Mouse (Mus musculus) ovary, postnatal 10 days (tissue): ENCODE measurements around the gene Rnf217.

Source experiments
- DNase-seq: peaks from one replicate; pipeline ENCODE4 v3.0.0; 2022; ENCODE audit warnings: low spot score

Gene Rnf217

DNA sequence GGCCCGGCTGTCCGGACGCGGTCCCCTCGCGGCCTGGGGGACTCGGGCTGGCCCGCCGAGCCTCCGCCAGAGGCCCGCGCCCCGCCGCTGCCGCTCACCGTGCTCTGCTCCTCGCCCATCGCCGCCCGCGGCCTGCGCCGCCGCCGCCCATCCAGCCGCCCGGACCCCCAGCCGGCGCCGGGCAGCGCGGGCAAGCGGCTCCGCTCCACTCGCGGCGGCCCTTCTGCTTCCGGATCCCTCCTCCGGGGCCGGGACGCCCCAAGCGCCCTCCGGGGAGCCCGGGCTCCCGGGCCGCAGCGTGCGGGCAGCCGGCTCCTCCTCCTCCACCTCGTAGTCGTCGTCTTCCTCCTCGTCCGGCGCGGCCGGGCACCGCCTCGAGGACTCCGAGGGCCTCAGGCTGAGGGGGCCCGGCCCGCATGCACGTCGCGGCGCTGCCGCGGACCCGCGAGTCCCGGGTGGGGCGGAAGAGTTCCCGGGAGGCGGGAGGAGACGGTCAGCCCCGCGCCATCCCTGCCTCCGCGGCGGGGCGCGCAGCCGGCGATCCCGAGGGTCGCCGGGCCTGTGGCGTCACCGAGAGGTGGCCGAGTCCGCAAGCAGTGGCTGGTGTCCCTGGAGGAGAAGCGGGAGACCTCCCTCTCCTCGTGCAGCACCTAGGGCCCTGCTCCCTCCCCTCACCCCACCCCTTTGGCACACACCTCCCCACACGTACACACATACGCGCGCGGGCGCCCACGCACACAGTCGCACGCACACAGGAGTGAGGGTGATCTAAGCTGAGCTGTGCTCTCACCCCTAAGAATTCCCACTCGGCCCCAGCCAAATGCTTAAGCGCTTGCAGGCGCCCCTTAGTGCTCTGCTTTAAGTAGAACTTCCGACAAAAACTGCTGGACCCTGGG, at the start of gene Rnf217:
Rnf217 (minus strand) TSS at position 119 of the 896 bp plus-strand sequence.
- peak; percentile 53 for DNase-seq

DNA sequence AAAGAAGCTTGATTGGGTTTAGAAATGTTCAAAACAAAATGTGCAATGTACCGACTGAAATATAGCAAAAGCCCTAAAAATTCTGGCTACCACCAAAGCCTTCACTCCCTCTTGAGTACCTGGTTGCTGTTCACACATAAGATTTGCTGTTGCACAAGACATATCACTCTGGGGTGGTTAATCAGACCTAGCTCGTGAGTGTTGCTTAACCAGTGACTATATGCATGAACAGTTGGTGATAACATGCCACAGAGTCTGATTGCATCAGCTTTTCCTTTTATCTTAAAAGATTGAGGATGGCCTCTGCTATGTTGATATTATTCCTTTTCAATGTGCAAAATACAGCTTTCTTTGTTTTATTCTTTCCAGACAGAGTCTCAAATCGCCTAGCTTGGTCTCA, 38.3 kb upstream of the Rnf217 start:
- DNase-seq, result no peak

DNA sequence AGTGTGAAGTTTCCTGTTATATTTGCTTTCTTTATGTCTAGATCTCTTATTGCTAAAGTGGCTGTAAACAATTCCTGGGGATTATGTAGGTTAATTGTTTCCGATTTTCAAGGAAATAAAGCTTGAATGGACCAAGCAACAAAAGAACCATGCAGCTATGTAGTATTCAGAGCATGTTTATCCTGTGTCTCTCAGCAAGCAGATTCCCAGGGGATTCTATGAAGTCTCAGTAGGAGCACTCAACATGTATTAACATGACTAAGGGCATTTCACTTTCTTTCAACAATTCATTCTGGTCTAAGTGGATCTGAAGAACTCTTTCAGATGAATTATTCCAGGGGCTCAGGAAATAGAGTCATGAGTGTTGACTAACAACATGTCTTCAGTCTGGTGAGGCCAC, 37.1 kb upstream of the Rnf217 start:
- DNase-seq, result no peak

DNA sequence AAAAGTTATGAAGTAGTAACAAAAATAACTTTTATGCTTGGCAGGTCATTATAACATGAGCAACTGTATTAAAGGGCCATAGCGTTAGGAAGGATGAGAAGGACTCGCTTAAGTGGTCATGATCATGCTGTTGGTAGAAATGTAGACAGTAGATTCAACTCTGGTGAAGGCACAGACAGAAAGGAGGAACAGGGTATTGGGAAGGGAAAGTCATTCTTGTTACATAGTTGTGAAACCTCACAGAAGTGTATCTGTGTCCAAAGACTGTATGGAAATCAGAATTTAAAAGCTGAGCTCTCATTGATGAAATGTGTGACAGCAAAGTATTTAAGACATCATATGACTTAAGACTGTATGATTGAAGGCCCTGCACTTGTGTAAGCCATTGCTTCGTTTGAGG, 26.1 kb upstream of the Rnf217 start:
- DNase-seq, result no peak

DNA sequence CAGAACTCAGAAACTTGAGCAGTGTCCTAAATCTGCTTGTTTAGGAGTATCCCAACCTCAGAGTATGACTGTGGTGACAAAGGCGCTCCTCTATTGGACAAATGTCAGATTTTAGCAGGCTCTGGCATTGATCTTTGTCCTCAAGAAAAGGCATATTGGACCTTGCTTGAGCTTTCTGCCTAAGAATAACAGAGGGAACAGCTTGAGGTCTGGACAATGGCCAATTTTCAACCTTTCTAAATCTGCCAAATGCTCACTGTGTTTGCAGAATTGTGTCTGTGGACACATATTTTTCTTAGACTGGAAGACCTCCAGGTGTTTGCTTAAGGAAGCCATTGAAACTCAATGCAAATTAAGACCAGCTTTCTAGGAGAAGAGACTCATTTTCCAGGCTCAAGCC, 23.0 kb upstream of the Rnf217 start:
- DNase-seq, result no peak

DNA sequence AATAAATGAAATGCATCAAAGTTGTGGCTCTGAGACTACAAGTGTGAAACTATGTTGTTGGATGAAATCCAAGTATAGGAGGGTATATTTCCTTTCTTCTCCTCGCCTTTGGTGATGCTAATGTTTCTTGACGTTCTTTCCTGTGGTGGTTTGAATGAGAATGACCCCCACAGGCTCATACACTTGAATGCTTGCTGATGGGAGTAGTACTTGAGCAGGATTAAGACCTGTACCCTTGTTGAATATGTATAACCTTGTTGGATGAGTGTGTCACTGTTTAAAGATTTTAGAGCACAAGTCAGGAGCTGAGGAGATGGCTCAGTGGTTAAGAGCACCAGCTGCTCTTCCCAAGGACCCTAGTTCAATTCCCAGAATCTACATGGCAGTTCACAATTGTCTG, 6.4 kb upstream of the Rnf217 start:
- no peak for DNase-seq

DNA sequence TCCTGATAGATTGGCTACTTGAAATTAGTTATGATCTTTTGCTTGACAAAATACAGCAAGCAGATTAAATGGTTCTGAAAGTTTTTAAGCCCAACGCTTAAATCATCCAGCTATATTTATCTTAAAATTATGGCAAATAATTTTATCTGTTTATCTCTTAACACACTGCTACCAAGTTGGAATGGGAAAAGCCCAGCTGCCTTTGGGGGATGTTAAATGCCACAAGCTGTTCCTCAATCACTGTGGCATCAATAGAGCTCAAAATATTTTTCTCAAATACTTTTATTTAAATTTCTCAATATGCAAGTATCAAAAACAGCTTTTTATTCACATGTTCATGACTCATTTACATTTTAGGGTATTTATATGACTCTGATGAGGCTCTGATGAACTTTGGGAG, 5.1 kb upstream of the Rnf217 start:
- DNase-seq, result no peak

DNA sequence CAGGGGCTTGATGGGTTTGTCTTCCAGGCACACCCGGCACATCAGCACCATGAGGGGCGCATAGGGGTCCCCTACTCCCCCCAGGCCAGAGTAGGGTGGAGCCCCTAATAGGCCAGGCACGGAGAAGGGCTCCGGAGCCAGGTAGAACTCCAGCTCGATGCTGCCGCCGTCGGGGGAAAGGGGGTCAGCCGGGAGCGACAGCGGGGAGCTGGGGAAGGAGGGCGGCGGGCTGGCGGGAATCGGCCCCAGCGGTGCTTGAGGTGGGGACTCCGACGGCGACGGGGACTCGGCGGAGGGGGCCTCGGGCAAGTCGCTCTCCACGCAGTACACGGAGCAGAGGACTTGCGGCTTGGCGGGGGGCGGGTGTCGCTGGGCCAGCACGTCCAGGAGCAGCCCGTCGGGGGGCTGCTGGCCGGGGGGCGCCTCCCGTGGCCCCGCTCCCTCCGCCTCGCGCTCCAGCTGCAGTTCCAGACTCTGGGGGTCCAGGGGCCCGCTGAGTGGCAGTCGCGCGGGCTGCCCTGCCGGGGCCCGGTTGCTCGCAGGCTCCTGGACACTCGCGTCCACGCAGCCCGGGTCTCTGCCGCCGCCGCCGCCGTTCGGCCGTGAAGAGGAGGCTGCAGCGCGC, 431 bp downstream of the Rnf217 start:
- peak; percentile 19 for DNase-seq

DNA sequence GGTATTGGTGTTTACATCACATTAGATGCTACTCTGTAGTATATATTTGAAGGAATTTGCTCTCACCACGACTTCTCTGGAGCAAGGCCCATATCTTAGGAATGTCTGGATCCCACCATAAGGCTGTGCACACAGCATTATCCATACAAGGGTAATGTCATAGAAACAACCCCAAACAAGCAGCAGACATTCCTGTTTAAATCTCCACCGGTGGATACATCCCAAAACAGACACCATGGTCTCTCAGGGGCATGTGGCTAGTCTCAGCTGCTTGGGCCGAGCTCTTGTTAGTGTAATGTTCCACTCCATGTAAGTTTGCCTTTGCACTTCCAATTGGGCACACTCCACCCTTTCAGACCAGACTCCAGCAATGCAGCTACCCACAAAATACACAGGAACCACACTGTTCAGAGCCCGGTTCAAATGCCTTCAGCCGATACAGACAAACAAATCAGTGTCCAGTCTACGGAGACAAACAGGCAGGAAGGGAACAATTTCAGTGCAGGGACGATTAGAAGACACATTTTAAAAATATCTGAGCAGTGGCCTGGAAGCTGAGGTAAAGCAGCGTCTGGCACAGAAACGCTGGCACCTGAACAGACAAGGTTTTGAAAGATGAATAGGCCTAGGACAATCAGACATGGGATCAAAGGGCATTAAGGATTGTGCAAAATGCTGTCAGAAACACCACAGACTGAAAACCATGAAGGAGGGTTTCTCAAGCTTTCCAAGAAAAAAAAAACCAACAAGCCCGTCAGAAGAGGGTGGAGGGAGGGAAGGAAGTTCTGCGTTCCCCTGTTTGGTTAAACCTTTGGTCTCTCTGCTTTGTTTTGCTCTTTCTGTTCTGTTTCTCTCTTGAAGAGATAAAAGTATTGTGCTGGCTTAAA, 1.8 kb downstream of the Rnf217 start:
- DNase-seq, result no peak

DNA sequence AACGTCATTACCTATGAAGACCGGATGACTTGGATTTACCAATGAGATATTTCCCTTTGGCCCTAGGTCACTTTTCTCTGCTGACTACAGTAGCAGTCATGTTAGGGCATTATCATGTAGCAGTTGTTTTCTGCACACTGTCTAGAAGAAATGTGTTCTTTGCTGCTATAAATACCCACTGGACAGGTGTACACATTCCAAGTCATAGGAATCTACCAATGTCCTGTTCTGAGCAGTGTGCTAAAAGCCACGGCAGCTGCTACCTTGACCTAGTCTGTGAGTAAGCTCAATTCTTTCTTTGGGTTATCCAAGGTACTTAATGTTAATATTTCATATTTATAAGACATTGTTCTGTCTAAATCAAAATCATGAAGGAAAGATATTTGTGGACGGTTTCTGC, 5.1 kb downstream of the Rnf217 start:
- no peak for DNase-seq

DNA sequence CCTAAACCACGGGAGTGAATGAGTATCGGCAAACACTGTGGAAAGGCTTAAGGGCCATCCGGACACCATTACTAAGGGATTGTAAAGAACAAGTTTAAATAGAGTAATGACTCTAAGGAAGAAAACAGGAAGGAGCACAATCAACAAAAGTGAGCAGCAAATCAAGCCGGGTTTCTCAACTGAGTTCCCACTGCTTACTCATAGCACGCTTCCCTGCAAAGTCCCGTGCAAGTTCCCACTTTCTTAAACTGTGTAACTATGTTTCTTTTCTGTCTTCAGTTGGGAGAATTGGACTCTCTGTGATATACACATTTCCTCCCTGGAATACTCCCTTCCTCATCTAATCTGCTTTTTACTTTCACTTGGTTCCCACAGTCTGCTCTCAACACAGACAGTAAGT, 8.9 kb downstream of the Rnf217 start:
- no peak for DNase-seq

DNA sequence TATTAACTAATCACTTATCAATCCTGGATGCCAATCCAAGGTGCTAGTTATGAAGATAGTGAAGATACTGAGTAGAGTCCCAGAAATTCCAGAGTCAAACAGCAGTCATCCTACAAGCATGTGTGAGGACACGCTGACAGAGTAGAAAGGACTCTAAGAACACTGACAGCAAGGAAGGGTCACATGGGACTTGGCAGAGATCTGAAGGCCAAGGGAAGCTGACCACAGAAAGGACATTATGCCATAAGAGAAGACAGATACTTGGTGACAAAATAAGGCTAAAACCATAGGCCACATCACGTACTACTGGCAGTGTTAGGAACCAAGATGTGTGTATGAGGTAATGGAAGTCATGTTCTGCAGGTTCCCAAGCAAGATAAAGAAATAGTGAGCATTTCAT, 11.1 kb downstream of the Rnf217 start:
- no peak for DNase-seq

DNA sequence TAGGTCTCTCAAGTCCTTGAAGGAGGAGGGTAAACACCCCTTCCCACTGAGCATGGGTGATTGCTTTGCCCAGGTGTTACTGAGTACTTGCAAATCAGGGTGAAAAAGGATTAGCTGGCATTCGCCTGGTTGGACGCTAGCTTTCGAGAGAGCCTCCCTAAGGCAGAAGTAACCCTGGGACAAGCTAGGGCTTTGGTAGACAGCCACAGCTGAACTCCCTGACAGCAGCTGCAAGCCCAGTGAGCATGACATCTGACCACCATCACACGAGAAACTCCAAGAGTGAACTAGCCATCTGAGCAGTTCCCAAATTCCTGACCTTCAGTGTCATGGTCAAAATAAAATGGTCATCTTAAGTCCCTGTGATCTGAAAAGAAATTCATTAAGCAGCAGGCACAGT, 12.2 kb downstream of the Rnf217 start:
- no peak for DNase-seq

DNA sequence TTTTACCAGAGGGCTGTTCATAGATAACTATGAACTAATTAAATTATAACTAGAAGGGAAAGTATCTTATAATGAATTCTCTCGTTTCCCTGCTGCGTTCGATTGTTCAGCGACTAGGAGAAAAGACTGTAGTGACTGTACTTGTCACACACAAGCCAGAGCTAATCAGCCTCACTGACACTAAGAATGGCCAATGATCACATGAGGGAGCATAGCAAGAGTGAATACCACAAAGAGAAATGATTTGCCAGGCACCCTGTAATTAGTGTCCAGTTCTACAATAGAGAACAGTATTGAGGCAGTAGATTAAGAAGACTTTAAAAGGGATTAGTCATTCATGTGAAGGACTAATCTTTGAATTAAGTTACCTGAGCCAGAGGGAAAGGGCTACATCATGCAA, 13.7 kb downstream of the Rnf217 start:
- no peak for DNase-seq

DNA sequence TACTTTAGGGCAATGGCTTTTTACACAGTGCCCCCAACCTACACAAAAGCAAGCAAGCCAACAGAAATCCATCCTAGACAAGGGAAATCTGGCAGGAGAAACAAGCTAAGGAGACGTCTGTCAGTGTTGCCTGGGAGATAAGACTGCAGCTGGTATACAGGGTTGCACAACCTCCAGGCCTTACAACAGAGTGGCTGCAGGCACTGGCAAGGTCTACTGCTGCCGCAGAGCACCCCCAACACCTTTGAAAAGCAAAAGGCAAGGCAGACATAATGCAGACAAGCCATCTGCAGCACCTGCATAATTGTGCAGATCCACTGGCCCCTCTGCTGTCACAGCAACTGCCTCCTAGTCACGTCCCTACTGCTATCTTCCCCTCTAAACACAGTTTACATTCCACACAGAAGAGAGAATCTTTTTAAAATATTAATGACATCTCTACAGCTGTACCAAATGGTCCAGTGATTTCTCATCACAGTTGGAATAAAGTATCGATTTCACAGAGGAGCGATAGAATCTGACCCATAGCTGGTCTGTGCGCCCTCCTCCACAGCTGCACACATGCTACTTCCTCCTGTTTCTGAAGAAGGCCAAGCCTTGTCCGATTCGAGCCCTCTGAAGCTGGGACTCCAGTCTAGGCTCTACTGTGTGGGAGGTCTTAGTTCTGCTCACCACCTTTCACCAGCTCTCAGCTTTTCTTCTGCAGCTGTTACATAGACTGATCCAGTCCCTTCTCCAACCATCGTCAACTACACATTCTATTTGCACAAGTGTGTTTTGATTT, 16.1 kb downstream of the Rnf217 start:
- no peak for DNase-seq

DNA sequence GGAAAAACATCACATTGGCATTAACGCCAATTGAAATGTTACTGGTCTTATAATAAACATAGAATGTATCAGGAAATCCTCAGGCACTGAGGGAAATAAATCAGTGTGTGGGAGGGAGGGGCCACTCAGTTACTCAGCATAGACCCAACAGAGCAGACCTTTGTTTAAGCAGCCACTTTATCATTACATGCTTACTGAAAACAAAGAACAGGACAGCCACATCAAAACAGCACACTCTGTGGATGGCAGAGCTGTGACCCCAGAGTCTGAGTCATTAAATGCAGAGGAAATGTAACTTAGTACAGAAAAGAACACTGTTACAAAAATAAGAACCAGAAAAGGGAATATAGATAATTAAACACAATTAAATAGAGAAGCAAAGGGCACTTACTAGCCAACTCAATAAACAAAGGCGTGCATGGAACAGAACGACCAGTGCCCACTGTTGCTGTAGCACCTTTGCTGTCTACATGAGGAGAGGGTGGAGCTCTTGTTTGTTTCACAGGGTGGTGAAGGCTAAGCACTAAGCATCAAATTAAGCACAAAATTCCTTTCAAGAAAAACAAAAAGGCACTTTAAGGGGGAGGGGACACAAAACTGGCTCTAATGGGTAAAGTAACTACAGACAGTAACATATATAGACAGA, 16.8 kb downstream of the Rnf217 start:
- DNase-seq, result no peak

DNA sequence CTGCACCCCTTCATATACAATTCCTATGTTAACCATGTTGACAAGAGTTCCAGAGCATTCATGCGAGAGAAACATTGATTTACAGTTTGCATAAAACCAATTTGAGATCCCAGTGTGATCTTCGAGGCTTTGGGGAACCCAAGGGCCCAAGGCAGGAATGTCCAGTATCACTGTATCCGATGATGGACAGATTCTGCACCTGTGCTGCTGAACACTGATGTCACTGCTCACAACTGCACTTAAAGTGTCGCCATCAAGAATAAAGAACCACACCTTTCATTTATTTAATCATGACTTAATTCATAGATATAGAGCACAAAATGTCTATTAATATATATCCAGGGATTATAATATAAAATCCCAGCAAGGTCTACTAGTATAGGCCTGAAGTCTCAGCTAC, 28.3 kb downstream of the Rnf217 start:
- DNase-seq, result no peak

DNA sequence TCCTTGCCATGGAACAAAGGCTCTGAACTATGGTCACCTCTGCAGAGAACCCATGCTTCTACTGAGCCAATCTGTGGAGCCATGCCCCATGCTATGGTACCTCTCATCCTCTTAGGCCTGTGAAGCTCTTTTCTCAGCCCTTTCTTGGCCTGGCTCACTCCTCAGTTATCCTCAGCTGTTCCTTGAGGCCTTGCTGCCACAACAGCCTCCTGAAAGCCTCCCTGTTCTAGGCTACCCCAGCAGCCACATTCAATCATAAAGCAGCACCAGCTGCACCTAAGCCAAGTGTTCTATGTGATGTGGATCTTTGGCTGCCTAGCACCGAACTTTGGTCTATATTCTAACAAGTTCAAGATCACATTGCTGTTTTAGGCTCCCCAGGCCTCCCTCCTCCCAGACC, 28.9 kb downstream of the Rnf217 start:
- no peak for DNase-seq

DNA sequence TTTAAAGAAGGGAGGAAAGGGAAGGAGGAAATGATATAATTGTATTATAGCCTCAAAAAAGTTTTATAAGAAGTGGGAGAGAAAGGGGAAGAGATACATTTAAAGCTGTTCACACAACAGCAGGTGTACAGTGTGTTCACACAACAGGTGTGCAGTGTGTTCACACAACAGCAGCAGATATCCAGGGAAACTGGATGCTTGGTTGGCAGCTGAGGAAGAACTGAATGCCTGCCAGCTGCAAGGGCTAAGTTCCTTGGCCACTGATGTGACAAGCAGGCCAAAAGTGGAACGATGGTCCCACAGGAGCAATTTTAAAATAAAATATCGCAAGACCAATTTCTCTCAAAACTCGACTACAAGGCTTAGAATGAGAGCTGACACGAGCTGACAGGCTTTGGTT, 35.7 kb downstream of the Rnf217 start:
- DNase-seq, result no peak

DNA sequence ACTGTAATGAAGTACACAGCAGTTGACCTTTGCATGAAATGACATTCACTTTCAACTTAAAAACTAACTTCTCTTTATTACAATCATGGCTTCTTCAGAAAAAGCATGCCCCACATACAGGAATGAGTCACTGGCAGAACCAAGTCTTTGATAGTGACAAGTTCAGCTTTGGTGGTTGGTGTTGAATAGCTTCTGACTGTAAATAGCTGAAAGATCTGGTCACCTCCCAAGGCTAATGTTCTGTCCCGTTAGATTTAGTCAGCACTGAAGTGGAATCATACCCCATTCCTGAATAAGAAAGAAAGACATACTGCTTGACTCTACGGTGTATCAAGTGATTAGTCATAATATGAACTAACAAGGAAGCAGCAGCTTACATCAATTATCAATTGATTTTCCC, 51.7 kb downstream of the Rnf217 start:
- no peak for DNase-seq

DNA sequence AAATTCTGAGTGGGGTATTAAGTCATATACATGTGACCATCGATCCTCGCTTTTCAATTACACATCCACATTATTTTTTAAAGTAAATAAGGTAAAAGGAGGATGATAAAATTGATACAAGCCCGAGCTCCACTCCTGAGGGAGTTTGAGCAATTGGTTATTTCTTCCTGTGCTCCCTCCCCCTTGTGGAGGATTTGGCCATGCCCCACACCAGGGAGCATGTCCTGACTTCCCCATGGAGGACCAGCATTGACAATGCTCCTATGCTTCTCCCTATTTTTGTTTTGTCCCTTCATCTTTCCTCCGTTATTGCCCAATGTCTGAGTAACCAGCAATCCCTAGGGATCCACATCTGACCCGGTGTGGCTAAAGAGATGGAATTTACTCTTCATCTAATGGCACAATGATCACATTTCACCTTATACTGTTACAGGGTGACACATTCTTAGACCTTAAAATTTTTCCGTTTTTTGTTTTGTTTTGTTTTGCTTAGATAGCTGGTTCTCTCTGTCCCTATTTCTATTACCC, 53.5 kb downstream of the Rnf217 start:
- no peak for DNase-seq
